ENCODE assay signal across 8 mouse cellular contexts in the genomic region with DNA sequence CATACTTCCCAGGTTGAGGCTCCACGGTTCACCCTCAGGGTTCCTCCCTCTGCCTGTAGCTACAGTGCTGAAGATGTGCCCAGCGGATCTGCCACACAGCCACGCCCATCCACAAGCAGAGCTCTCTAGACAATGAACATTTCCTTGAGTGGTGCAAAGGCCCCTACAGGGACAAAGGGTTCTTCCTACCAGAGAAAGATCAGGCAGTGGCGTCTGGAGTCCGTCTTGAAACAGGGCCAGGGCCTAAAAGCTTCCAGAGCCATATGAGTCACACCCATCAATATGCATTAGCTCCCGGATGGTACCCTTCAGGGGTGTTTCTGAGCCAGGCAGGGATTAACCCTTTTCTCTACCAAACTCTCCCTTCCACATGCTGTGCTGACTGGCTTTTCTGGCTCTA. TPM values are rescaled to one million over a fixed set of nuclear protein-coding genes. Genes with fewer than 3 reads are reported as not detected.
A peak's percentile ranks its signal among the peaks of the same experiment; 100 is the strongest.
DNase-seq lines count a peak whose midpoint lies in the region; ATAC-seq lines count a peak whose summit lies in the region.

No protein-coding gene starts in this region.

- H3K9me3 ChIP-seq in forebrain, embryonic 12.5 days, result no peaks in the 10 kb centered on the region
- no peaks in the 10 kb centered on the region for H3K9me3 ChIP-seq in hindbrain, embryonic 14.5 days (ENCODE audit: control insufficient read depth, low read length)

- no peak overlapping the region for H3K4me3 ChIP-seq in forebrain, embryonic 12.5 days (replicated peaks)
- no peak overlapping the region for H3K4me3 ChIP-seq in hindbrain, embryonic 14.5 days (replicated peaks; ENCODE audit: low read length)

- peaks cover 20% of the 10 kb centered on the region for H3K4me1 ChIP-seq in forebrain, embryonic 12.5 days
- H3K4me1 ChIP-seq in hindbrain, embryonic 14.5 days (replicated peaks; ENCODE audit: control insufficient read depth, insufficient read depth, low read length), result peaks cover 15% of the 10 kb centered on the region; the same call in 1 of the 2 replicates

- peak; percentile 40 for DNase-seq in ES-CJ7 (ENCODE audit: low read depth, low spot score)
- DNase-seq in adrenal gland, adult 8-10 months, result peak; percentile 60
- DNase-seq in hindbrain, embryonic 14.5 days (ENCODE audit: low spot score), result peak; percentile 34
- peak; percentile 82 for DNase-seq in lung, postnatal 25 days (ENCODE audit: low spot score)
- no peak for DNase-seq in right cerebral cortex, postnatal 36 days (ENCODE audit: low spot score in 2 of 2)
- no peak for DNase-seq in left cerebral cortex, adult 9 months (ENCODE audit: low spot score in 2 of 2)
- no peak for DNase-seq in thymus, postnatal 4 days

- H3K27me3 ChIP-seq in forebrain, embryonic 12.5 days, result no peaks in the 10 kb centered on the region
- no peaks in the 10 kb centered on the region for H3K27me3 ChIP-seq in hindbrain, embryonic 14.5 days (ENCODE audit: control insufficient read depth, insufficient read depth, low read length)

- 23% methylated on average over 6 of the region's 6 CpGs for WGBS in forebrain, embryonic 12.5 days
- 19% methylated on average over 6 of the region's 6 CpGs for WGBS in hindbrain, embryonic 14.5 days

- no peak overlapping the region for H3K9ac ChIP-seq in forebrain, embryonic 12.5 days
- H3K9ac ChIP-seq in hindbrain, embryonic 14.5 days, result no peak overlapping the region

- no peaks in the 10 kb centered on the region for H3K36me3 ChIP-seq in forebrain, embryonic 12.5 days (replicated peaks)
- no peaks in the 10 kb centered on the region for H3K36me3 ChIP-seq in hindbrain, embryonic 14.5 days (replicated peaks; ENCODE audit: control insufficient read depth, insufficient read depth)

- 0 out of 2 replicates have a peak, but pooled peaks have one; percentile 33 for ATAC-seq in forebrain, embryonic 12.5 days (ENCODE audit: low FRiP score)
- peak; percentile 53; the same call in 1 of the 2 replicates for ATAC-seq in hindbrain, embryonic 14.5 days (ENCODE audit: low FRiP score)

- peak overlapping the region; percentile 50; the same call in 1 of the 2 replicates for H3K27ac ChIP-seq in forebrain, embryonic 12.5 days
- peak overlapping the region; percentile 49 for H3K27ac ChIP-seq in hindbrain, embryonic 14.5 days

- no peak overlapping the region for H3K4me2 ChIP-seq in forebrain, embryonic 12.5 days
- no peak overlapping the region for H3K4me2 ChIP-seq in hindbrain, embryonic 14.5 days (replicated peaks)

RNA-seq across cellular contexts. Expression of gene Pcbp3, which starts 59.1 kb away (rescaled TPM):
- 10 to 100 TPM; 31.7 to 46.9 (median 35.9) TPM for total RNA-seq in adrenal gland, adult 8-10 months (2022)
- polyA plus RNA-seq in forebrain, embryonic 12.5 days (2016; fragmentation: Nextera tagmentation; extraction: Ambion mirVana), result 51.1 and 60.4 TPM in 2 replicates
- polyA plus RNA-seq in hindbrain, embryonic 14.5 days (2014; fragmentation: Nextera tagmentation; extraction: Ambion mirVana), result 45.2 and 45.3 TPM in 2 replicates

Comparison
In these comparisons a context has a peak if more than half of its experiments do, and no peak if none do; other contexts are left out.
1. DNase-seq: peak in ES-CJ7 (single experiment), adrenal gland, adult 8-10 months (single experiment), hindbrain, embryonic 14.5 days (single experiment) and lung, postnatal 25 days (single experiment); none in right cerebral cortex, postnatal 36 days (0 of 2), left cerebral cortex, adult 9 months (0 of 2) and thymus, postnatal 4 days (single experiment).